Mouse (Mus musculus): ENCODE measurements around the gene Tenm3. TPM values are rescaled to one million over a fixed set of nuclear protein-coding genes. Genes with fewer than 3 reads are reported as not detected.
A peak's percentile ranks its signal among the peaks of the same experiment; 100 is the strongest.

Tenm3 gene
- total RNA-seq, 2 experiments from 2014 or later = 9.4 to 9.9 TPM

DNA sequence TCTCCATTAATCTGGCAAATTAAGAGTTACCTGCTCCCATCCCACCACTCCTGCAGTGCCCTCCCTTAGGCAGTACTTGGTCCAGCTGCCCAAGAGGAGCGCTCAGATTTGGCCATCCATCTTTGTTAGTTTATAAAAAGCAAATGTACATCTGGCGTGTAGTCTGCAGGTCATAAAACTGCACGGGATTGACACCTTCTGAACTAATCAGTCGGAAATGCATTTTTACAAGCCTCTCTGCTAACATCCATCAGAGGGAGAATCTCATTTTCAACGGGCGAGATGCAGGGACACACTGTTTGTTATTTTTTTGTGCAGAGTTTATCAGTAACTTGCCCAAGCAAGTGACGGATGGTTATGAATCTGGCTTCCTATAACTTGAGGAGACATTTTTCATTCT lies 539.5 kb downstream of the Tenm3 start:
- intact Hi-C loops (cut with DNase I) = no loop called here

DNA sequence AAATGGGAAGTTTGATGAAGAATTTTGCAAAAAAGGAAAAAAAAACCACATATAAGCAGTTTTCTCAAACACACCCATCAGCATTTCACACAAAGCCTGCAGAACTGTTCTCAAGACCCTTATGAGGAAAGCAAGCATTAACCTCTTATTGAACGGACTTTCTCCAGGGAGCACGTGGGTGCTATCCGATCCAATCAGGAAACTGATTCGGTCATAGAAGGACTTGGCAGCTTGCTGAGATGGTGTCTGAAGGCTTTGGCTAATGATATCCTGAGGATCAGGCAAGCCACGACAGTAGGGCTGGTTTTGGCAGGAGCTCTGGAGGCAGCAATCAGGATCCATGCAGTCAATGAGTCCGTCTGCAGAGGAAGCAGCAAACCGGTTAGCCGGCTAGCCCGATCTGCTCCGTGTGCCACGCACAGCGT lies 543.1 kb downstream of the Tenm3 start:
- intact Hi-C loops (cut with DNase I) = no loop called here
- DNase-seq = peak; percentile 15 to 21

More for the DNA sequence above, 539.5 kb downstream of the Tenm3 start:
- DNase-seq = no peak

DNA sequence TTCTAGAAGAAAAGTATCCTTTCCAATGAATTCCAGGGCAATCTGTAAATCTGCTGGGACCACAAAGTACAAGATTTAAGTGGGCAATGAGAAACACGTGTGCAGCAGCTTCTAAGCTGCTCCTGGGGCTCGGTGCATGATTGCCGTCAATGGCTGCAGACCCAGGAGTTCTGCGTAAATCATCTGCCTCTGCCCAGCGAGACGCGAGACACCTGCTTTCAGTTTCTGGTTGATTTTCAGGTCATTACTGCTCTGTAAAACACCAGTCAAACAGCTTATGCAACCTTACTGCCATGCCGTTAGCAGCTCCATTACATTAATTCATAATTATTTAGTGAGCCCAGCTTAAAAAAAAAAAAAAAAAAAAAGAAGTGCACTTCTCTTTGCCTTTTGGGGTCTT lies 543.7 kb downstream of the Tenm3 start:
- intact Hi-C loops (cut with DNase I) = no loop called here
- DNase-seq = no peak

DNA sequence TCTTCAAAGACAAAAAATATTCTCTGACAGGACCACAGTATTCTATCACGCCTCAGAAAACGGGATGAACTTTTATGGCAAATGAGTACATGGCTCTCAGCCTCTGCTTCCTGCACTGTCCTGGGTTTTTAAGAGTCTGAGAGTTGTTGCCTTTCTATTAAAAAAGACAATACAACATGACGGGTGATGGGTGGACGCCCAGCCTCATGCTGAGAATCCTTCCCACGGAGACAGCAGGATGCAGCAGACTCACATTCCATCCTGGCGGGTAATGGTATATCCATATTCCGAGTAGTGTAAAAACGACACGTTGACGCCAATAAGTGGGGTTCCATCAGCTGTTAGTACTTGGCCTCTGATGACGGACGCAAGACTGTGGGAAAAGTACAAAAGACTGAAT lies 544.4 kb downstream of the Tenm3 start:
- intact Hi-C loops (cut with DNase I) = no loop called here
- DNase-seq = no peak

DNA sequence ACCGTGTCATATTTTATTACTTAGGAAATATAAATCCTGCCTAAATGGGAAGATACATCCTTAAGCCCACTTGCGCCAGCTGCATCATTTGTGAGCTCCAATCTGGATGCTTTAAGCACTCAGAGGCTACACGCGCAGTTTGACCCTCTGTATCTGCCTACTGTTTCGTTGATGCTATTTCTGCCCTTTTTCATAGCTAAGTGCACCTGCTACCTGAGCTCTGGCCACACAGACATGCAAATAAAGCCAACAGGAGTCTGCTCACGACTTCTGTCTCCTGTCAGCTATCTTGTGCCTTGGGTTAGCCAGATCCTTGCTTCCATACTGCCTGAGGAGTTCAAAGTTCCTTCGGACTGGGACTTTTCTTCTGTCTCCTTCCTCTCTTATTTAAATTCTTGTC lies 547.4 kb downstream of the Tenm3 start:
- intact Hi-C loops (cut with DNase I) = no loop called here

DNA sequence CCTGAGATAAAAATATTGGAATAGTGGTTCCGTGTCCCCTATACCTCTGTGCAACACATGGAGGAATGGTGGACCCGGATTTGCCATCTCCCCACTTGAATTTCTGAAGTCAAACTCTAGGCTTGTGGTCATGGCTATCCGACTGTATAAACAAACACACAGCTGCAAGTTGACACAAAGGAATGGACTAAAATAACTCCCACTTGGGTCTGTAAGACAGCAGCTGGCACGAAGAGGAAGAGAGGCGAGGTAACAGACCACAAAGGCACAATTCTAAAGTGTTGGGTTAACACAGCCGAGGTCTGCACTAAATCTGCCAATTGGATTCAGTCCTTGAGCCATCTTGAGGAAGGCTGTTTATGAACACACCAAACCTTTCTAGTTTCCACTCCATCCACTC lies 548.2 kb downstream of the Tenm3 start:
- DNase-seq = no peak
- intact Hi-C loops (cut with DNase I) = no loop called here

More for the DNA sequence above, 547.4 kb downstream of the Tenm3 start:
- no peak for DNase-seq

DNA sequence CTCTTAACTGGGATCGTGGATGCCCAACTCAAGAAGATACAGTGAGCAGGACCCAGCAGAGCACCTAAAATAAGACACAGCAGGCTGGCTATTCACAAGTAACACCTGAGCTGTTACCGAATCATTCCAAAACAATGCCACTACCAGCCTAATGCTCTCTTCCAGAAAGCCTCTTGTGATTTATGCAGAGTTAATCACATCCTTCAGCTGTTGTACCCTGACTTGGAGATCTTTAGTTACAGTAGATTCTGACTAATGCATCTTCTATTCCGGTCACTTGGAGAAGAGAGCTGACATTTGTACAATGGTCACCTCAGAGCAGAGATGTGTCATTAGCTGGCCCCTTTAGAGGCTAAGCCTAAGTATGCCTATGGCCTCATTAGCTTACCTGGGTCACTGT lies 550.0 kb downstream of the Tenm3 start:
- intact Hi-C loops (cut with DNase I) = no loop called here
- no peak for DNase-seq

DNA sequence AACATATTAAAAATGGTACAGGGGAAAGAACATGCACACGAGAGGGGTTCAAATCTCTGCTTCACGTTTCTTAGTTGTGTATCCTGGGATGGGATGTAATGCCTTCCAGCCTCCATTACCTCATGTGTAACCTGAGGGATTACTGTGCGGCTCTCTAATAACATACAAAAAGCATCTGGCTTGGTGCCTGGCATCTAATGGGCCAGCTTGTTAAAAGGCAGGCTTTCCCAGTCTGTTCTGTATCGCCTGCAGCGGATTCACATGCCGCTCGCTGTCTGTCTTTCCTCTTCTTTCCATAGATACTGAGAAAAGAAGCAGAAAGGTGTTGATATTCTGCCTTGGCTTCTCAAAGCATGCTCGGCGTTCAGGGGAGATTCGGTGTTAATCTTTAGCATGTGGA lies 558.3 kb downstream of the Tenm3 start:
- intact Hi-C loops (cut with DNase I) = no loop called here
- no peak for DNase-seq

DNA sequence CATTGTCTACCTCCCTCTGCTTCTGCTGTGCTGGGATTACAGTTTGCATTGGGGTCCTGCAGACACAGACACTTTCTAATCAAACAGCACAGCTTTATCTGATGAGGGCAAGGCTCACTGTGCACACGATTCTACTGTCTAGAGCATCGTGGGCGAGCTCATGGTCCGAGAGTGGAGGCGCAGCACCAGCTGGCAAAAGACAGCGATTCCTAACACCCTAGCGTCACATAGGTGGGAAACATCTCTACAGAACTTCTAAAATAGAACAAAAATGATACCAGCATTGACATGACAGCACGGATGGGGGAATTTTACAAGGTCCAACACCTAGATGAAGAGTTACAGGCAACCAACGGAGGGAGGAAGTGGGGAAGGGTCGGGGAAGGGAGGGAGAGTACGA lies 561.9 kb downstream of the Tenm3 start:
- intact Hi-C loops (cut with DNase I) = no loop called here
- DNase-seq = no peak

DNA sequence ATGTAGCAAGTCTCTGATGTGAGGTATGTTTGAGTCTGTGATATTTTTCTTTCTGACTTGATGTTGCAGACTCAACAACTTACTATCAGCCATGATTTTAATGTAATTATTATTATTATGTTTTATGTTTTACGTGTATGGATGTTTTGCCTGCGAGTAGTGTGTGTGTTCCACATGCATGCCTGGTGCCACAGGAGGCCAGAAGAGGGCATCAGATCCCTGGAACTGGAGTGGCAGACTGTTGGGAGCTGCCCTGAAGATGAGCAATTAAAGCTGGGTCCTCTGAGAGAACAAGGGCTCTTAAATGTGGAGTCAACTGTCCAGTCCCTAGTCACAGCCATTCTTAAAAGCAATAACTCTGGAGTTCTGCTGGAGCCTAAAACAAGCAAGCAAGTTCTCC lies 564.4 kb downstream of the Tenm3 start:
- intact Hi-C loops (cut with DNase I) = no loop called here
- DNase-seq = no peak

DNA sequence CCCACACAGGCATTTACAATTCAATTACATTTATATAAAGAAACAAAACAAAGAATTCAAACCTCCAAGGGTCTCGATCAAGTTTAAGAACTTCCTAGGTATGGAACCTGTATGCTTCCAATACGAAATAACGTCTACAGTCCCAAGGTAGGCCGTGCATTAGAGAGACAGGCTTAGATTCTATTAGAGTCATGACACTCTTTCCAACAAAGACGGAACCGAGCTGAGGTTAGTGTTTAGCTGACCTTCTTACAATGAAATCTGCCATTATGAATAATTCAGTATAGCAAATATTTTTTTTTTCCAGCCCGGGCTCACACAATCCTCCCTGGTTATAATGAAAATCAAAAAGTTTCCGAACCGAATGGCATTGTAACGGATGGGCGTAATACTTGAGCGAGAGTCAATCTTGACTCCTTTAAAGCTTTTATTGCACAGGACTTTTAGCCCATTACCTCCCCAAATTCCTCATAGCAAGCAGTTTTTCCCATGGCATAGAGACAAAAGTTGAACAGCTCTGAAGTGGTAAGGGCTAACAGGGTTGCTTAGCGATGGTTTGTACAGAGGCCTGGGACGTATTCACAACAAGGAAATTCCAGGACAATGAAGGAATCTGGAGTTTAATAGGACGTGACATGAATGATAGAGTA lies 565.6 kb downstream of the Tenm3 start:
- DNase-seq = no peak
- intact Hi-C loops (cut with DNase I) = no loop called here

DNA sequence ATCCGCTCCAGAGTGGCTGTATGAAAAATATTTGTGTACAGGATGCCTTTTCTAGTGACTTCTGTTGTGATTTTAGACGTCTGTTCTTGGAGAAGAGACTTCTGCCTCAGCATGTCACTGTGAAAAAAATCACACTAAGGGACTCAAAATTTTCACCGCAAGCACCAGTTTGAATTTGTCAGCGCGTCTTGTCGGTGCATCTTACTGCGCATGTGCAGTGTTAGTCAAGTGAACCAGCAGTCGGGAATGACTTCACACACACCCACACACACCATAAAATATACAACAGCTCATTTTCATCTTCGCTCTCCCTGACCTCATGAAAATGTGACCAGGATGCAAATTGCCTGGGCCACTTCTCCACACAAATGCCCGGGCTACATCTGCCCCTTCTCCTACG lies 568.7 kb downstream of the Tenm3 start:
- intact Hi-C loops (cut with DNase I) = no loop called here
- no peak for DNase-seq

DNA sequence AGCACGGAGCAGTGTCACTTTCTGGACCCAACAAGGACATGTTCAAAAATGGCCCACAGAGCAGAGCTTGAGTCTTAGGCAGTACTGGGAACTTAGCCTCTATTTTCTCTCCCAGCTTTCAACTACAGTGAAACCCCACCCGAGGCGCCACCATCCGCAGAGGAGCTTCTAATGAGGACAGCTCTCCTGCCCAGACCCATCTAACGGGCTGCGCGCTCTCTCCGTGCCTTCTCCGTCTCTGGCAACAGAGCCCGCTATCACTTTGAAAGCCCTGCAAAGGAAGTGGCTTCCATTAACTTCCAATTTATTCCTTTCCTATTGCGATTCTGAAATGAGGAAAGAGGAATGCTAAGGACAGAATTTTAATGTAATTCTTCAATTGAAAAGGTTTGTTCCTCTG lies 569.2 kb downstream of the Tenm3 start:
- no peak for DNase-seq
- intact Hi-C loops (cut with DNase I) = no loop called here

DNA sequence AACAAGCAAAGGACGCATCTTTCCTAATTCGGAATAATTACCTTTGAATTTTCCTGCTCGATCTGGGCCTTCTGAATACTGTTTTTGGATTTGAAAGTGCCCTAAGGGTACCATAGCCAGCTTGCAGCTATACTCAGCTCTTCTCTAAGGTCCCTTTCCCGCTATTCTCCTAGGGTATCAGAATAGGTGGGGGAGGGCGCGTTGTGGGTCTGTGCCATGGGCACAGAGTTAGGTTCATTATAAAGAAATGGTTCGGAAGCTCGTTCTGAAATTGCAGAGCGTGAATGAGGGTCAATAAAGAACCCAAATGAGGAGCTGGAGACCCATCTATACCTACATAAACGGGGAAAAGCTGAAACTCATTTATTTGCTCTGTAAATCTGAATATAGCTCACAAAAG lies 575.1 kb downstream of the Tenm3 start:
- DNase-seq = no peak
- intact Hi-C loops (cut with DNase I) = no loop called here

DNA sequence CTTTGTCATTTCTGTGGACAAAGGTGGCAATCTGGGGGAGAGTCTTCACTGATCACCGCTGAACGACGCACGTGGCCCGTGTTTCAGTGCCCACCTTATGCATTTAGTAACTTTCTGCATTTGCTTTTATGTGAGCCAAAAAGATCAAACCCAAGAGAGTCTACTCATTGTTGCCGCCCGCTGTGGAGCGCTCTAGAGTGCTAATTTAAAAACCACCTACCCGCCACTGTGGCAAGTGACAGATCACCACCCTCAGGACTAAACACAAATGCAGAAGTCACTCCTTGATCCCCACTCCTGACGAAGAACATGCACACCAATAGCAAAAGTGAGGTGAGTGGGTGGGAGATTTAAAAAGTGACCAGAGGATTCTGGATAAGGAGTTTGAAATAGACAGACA lies 583.5 kb downstream of the Tenm3 start:
- no peak for DNase-seq
- intact Hi-C loops (cut with DNase I) = no loop called here

DNA sequence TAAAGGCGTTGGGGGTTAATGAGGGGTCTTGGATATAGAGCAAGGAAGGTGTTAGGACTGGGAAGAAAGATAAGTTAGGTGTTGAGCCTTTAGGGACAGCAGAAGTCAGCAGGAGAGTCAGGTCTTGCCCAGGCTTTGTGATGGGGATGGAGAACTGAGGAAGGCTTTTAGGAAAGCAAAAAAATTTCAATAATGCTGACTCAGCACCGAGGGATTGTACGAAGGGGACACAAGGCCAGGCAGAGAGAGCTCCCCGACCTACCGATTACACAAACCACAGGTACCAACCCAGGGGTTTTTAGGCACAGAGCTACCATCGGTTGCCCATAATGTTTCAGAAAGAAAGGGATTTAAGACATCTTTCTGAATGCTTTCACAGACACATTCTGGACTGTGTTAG lies 583.9 kb downstream of the Tenm3 start:
- no peak for DNase-seq
- intact Hi-C loops (cut with DNase I) = no loop called here

DNA sequence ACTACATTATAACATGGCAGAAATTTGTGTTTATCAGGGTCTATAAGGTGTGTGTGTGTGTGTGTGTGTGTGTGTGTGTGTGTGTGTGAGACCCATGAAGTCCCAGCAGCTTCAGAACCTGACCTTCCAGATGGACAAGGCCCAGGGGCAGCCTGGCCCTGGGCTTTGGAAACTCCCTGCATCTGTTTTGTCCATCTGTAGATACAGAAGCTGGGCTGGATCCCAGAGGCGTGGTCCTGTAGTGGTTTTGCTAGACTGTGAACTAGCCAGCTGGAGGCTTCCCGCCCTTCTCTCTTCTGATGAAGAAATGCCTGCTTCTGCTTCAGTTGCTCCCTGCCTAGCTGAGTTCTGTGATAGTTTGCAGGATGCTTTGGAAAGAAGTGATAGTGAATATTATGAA lies 599.9 kb downstream of the Tenm3 start:
- DNase-seq = peak in 1 of 2 experiments; percentile 29
- intact Hi-C loops (cut with DNase I) = no loop called here

DNA sequence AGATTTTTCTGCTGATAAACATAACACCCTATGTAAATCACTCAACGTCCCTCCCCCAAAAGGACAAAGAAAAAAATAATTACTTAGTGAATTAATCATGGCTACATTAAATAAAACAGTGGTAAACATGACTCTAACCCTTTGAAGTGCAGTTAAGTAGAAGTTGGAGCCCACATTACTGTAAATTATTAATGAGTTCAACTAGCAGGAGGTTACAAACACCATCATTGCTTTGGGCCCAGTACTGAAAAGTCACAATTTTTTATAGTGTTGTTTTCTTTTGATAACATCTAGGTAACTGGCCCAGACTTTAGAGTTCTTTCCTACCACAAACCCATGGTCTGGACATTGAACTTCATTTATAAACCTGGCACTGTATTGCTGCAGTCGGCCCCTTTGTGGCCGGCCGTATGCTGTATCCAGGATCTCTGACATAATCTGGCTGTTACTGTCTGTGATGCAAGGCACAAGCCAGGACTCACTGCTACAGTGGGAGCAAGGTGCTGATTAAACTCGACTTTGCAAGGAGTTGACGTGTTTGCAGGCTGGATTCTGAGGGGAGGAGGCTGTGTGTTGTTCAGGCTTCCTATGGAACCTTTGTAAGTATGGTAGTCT lies 602.7 kb downstream of the Tenm3 start:
- intact Hi-C loops (cut with DNase I) = no loop called here
- DNase-seq = no peak

DNA sequence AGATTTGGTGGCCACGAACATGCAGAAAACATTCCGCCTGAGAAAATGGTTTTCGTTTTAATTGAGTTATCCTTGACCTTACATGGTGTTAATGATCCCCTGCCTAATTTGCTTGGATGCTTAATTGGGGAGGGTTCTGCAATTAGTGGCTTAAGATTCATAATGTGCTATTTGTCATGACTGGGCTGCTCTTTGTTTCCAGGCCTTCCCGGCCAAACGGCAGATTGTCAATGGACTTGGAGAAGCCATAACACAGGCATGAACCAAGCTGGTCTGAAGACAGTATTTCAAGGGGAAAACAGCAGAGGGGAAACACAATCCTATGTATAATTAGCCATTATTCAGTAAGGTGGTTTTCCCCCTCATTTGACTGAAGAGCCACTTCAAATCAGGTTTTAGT lies 606.8 kb downstream of the Tenm3 start:
- no peak for DNase-seq
- intact Hi-C loops (cut with DNase I) = no loop called here

DNA sequence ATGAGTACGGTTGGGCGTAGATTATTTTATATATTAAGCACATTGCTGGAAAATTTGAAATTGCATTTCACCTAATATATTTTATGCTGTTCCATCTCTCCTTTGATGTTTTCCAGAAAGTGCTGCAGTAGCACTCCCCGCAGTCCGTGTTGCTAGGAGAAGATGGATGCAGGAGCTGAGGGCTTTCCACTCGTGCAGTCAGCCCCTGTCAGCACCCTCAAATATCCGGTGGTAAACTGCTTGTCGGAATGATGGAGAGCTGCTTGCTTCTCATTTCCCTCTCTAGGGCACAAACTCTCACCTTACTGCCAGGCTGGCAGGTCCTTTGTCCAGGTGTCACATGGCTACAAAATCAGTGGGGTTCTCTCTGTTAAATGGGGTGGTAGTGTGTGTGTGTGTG lies 610.8 kb downstream of the Tenm3 start:
- DNase-seq = no peak
- intact Hi-C loops (cut with DNase I) = no loop called here

DNA sequence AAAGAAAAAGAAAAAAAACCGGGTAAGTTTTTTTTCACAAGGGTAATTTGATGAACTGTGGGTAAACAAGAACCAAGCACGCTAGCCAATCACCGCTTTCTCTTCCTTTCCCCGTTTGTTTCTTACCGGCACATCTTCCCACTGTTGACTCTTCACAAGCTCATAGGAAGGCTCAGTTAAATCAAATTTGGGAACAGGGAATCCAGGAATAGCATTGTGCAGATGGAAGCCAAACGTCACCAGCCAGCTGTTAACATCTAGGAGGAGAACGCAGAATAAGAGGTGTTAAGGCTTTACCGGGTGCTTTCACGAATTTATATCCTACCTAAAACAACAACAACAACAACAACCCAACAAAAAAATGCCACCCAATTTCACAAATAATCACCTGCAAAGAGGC lies 611.9 kb downstream of the Tenm3 start:
- DNase-seq = no peak
- intact Hi-C loops (cut with DNase I) = no loop called here

DNA sequence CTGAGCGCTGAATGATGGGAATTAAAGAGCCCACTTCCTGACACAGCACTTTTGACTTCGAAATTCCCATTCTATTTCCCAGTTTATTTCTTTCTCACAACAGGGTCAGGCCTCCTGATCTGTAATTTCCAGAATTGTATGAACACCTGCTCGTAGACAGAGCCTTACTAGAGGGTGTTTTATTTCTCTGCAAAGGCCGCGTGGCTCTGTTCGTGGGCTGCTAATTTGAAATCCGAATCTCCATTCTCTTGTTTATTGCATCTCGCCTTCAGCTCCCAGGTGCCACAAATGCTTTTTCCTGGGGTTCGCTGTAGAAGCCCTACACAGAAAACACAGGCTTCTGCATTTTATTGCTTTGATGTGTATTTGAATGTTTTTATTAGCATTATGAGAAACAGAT lies 612.4 kb downstream of the Tenm3 start:
- intact Hi-C loops (cut with DNase I) = no loop called here
- DNase-seq = no peak

DNA sequence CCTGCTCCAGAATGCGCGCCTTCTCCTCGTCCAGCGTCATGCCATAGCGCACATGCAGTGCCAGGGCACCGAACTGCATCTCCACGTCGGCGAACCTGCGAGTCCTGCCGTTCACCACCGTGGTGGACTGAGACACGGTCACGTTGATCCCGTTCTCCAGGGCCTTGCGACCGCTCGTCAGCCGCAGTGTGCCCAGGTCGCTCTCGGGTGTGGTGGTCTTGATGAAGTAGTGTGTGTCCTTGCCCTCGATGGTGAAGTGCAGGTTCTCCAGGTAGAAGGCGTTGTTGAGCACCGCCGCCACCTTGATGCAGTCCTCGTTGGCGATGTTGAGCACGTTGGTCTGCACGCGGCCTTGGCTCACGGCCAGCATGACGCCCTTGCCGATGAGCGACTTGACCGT lies 615.1 kb downstream of the Tenm3 start:
- intact Hi-C loops (cut with DNase I) = no loop called here
- DNase-seq = no peak
